Mouse (Mus musculus) forebrain, embryonic 10.5 days (tissue): ENCODE data around the gene Hrc. TPM values are rescaled to one million over a fixed set of nuclear protein-coding genes. Genes with fewer than 3 reads are reported as not detected.

Source experiments
- DNase-seq: peaks from one replicate; pipeline ENCODE4 v3.0.0-alpha.2; 2017; ENCODE audit warnings: low spot score; ENCODE audit errors: extremely low spot score
- H3K27ac ChIP-seq: fragments of 300-500 bp; sonication (generic); 2 replicates; pipeline ENCODE4 v1.5.1; 2016; ENCODE audit warnings: mild to moderate bottlenecking
- H3K27me3 ChIP-seq: fragments of 300-500 bp; sonication (generic); 2 replicates; pipeline ENCODE4 v1.6.1; 2016; ENCODE audit warnings: mild to moderate bottlenecking; ENCODE audit not compliant: poor library complexity, severe bottlenecking
- H3K36me3 ChIP-seq: fragments of 300-500 bp; sonication (generic); replicated peaks from 2 replicates; pipeline ENCODE4 v1.6.1; 2016; ENCODE audit warnings: mild to moderate bottlenecking, moderate library complexity
- H3K4me1 ChIP-seq: fragments of 300-500 bp; sonication (generic); 2 replicates; pipeline ENCODE4 v1.6.1; 2016
- H3K4me3 ChIP-seq: fragments of 300-500 bp; sonication (generic); 2 replicates; pipeline ENCODE4 v1.5.1; 2016; ENCODE audit warnings: mild to moderate bottlenecking, moderate library complexity
- H3K9me3 ChIP-seq: fragments of 300-500 bp; sonication (generic); 2 replicates; pipeline ENCODE4 v1.6.1; 2016; ENCODE audit warnings: mild to moderate bottlenecking, moderate library complexity
- WGBS: fragments of 180-500 bp; shearing (Covaris S2); methylation state at CpG from one replicate; pipeline ENCODE4 v1.1.7; 2016; 5-methylcytosine and 5-hydroxymethylcytosine counted together
- polyA plus RNA-seq: library from polyadenylated mRNA; unstranded; fragments of >200 nt; fragmentation: Nextera tagmentation; extraction: Ambion mirVana; gene quantifications from 2 replicates; pipeline ENCODE4 v1.2.1, GENCODE M21; 2016

The Hrc gene
- polyA plus RNA-seq, 1 experiment from 2014 or later, result 0.31 TPM

GRCm38 (mm10) chr7:45313495-45313894 is 21.6 kb upstream of the Hrc start:
- Histone ChIP-seq H3K4me1 (peaks cover 35% of the 10 kb centered on the region), H3K4me3 (no peak overlapping the region), H3K27ac (no peak overlapping the region), H3K36me3 (no peaks in the 10 kb centered on the region), H3K27me3 (0 out of 2 replicates have a peak, but pooled peaks cover 12% of the 10 kb centered on the region), H3K9me3 (no peaks in the 10 kb centered on the region)
- no peak for DNase-seq
- 54% methylated on average over 9 of the region's 9 CpGs for WGBS

GRCm38 (mm10) chr7:45315182-45315701 is 19.8 kb upstream of the Hrc start:
- Histone ChIP-seq H3K4me1 (peaks cover 20% of the 10 kb centered on the region), H3K4me3 (no peak overlapping the region), H3K27me3 (0 out of 2 replicates have a peak, but pooled peaks cover 10% of the 10 kb centered on the region), H3K9me3 (no peaks in the 10 kb centered on the region), H3K27ac (no peak overlapping the region), H3K36me3 (no peaks in the 10 kb centered on the region)
- WGBS, result 88% methylated on average over 10 of the region's 10 CpGs
- no peak for DNase-seq

GRCm38 (mm10) chr7:45316536-45316935 is 18.6 kb upstream of the Hrc start:
- Histone ChIP-seq H3K27ac (0 out of 2 replicates have a peak overlapping the region, but pooled peaks have one; percentile 15), H3K4me1 (peaks cover 20% of the 10 kb centered on the region), H3K4me3 (no peak overlapping the region), H3K9me3 (no peaks in the 10 kb centered on the region), H3K36me3 (no peaks in the 10 kb centered on the region), H3K27me3 (0 out of 2 replicates have a peak, but pooled peaks cover 9% of the 10 kb centered on the region)
- DNase-seq, result no peak
- WGBS, result 93% methylated on average over 14 of the region's 14 CpGs

- Histone ChIP-seq H3K4me1 (no peaks in the 10 kb centered on the region; the same call in 1 of the 2 replicates), H3K9me3 (no peaks in the 10 kb centered on the region; the same call in 1 of the 2 replicates), H3K36me3 (0 out of 2 replicates have a peak, but pooled peaks cover 8% of the 10 kb centered on the region), H3K27ac (no peak overlapping the region), H3K4me3 (no peak overlapping the region), H3K27me3 (no peaks in the 10 kb centered on the region)
- DNase-seq, result no peak
- 87% methylated on average over 4 of the region's 4 CpGs for WGBS
Observed at GRCm38 (mm10) chr7:45322245-45322644, 12.8 kb upstream of the Hrc start.

- 93% methylated on average over 5 of the region's 5 CpGs for WGBS
- no peaks in the 10 kb centered on the region; the same call in 1 of the 2 replicates for H3K9me3 ChIP-seq
- H3K4me1 ChIP-seq, result no peaks in the 10 kb centered on the region; the same call in 1 of the 2 replicates
- H3K27me3 ChIP-seq, result no peaks in the 10 kb centered on the region
- no peak overlapping the region for H3K4me3 ChIP-seq
- no peak for DNase-seq
- no peak overlapping the region for H3K27ac ChIP-seq
- 0 out of 2 replicates have a peak, but pooled peaks cover 8% of the 10 kb centered on the region for H3K36me3 ChIP-seq
Observed at GRCm38 (mm10) chr7:45323069-45323468, 12.0 kb upstream of the Hrc start.

GRCm38 (mm10) chr7:45325800-45326199 is 9.3 kb upstream of the Hrc start:
- Histone ChIP-seq H3K27me3 (no peaks in the 10 kb centered on the region), H3K27ac (no peak overlapping the region), H3K9me3 (no peaks in the 10 kb centered on the region; the same call in 1 of the 2 replicates), H3K4me3 (no peak overlapping the region), H3K4me1 (no peaks in the 10 kb centered on the region), H3K36me3 (0 out of 2 replicates have a peak, but pooled peaks cover 8% of the 10 kb centered on the region)
- DNase-seq, result no peak

- no peaks in the 10 kb centered on the region; the same call in 1 of the 2 replicates for H3K9me3 ChIP-seq
- H3K4me3 ChIP-seq, result no peak overlapping the region
- H3K27me3 ChIP-seq, result peaks cover 17% of the 10 kb centered on the region
- DNase-seq, result no peak
- WGBS, result 87% methylated on average over 13 of the region's 13 CpGs
- peaks cover 20% of the 10 kb centered on the region for H3K4me1 ChIP-seq
- 0 out of 2 replicates have a peak, but pooled peaks cover 8% of the 10 kb centered on the region for H3K36me3 ChIP-seq
- no peak overlapping the region for H3K27ac ChIP-seq
Observed at GRCm38 (mm10) chr7:45328841-45329475, 6.1 kb upstream of the Hrc start.

- Histone ChIP-seq H3K27ac (no peak overlapping the region), H3K4me3 (no peak overlapping the region), H3K36me3 (no peaks in the 10 kb centered on the region), H3K4me1 (peaks cover 35% of the 10 kb centered on the region), H3K9me3 (no peaks in the 10 kb centered on the region), H3K27me3 (peaks cover 42% of the 10 kb centered on the region)
- WGBS, result 82% methylated on average over 6 of the region's 6 CpGs
- no peak for DNase-seq
Observed at GRCm38 (mm10) chr7:45331502-45331901, 3.6 kb upstream of the Hrc start.

- Histone ChIP-seq H3K27ac (peak overlapping the region; percentile 83), H3K4me1 (peaks cover 43% of the 10 kb centered on the region), H3K36me3 (no peaks in the 10 kb centered on the region), H3K9me3 (no peaks in the 10 kb centered on the region), H3K4me3 (peak overlapping the region; percentile 70), H3K27me3 (peaks cover 56% of the 10 kb centered on the region)
- DNase-seq, result peak; percentile 49
- WGBS, result 4% methylated on average over 22 of the region's 22 CpGs
Observed at GRCm38 (mm10) chr7:45332685-45333425, 2.2 kb upstream of the Hrc start.

GRCm38 (mm10) chr7:45333431-45333982 is 1.6 kb upstream of the Hrc start, which contains the start of gene Trpm4:
Trpm4 (minus strand) TSS chr7:45333780.
- H3K27me3 ChIP-seq, result peaks cover 61% of the 10 kb centered on the region

GRCm38 (mm10) chr7:45334605-45335004 is 485 bp upstream of the Hrc start:
- no peaks in the 10 kb centered on the region for H3K36me3 ChIP-seq
- DNase-seq, result no peak
- WGBS, result 24% methylated on average over 3 of the region's 3 CpGs
- peaks cover 60% of the 10 kb centered on the region for H3K4me1 ChIP-seq
- H3K27me3 ChIP-seq, result peaks cover 65% of the 10 kb centered on the region
- H3K4me3 ChIP-seq, result no peak overlapping the region; the same call in 1 of the 2 replicates
- H3K27ac ChIP-seq, result no peak overlapping the region
- H3K9me3 ChIP-seq, result no peaks in the 10 kb centered on the region

More at GRCm38 (mm10) chr7:45333431-45333982, 1.6 kb upstream of the Hrc start, which contains the start of gene Trpm4:
- DNase-seq, result peak; percentile 82
- WGBS, result under 1% methylated on average over 38 of the region's 38 CpGs
- Histone ChIP-seq H3K4me1 (peaks cover 49% of the 10 kb centered on the region), H3K9me3 (no peaks in the 10 kb centered on the region), H3K36me3 (no peaks in the 10 kb centered on the region), H3K4me3 (peak within 1 kb of the TSS; percentile 70), H3K27ac (peak within 1 kb of the TSS; percentile 83)

GRCm38 (mm10) chr7:45336319-45336718 is 1.2 kb downstream of the Hrc start:
- no peak for DNase-seq
- no peak overlapping the region for H3K4me3 ChIP-seq
- H3K9me3 ChIP-seq, result no peaks in the 10 kb centered on the region
- 84% methylated on average over 4 of the region's 4 CpGs for WGBS
- H3K4me1 ChIP-seq, result peaks cover 77% of the 10 kb centered on the region
- H3K27me3 ChIP-seq, result peaks cover 74% of the 10 kb centered on the region
- no peak overlapping the region for H3K27ac ChIP-seq
- no peaks in the 10 kb centered on the region for H3K36me3 ChIP-seq
